Mouse (Mus musculus) liver, postnatal 0 days (tissue): Measurements from ENCODE around the gene Rere. TPM values are rescaled to one million over a fixed set of nuclear protein-coding genes. Genes with fewer than 3 reads are reported as not detected.

ENCODE experiments used
- ATAC-seq: fragments of 200-750 bp; cut with Nextera tagmentation; 2 replicates; pipeline ENCODE4 v1.8.0; 2017; ENCODE audit warnings: mild to moderate bottlenecking, moderate library complexity
- DNase-seq: peaks from one replicate; pipeline ENCODE4 v3.0.0-alpha.2; 2016
- H3K27ac ChIP-seq: fragments of 300-500 bp; sonication (generic); 2 replicates; pipeline ENCODE4 v1.5.1; 2014; ENCODE audit warnings: antibody characterized with exemption, moderate library complexity, mild to moderate bottlenecking, low read depth
- H3K27me3 ChIP-seq: fragments of 300-500 bp; sonication (generic); 2 replicates; pipeline ENCODE4 v1.6.1; 2014; ENCODE audit warnings: low read length, control low read depth, mixed read lengths; ENCODE audit not compliant: insufficient read depth
- H3K36me3 ChIP-seq: fragments of 300-500 bp; sonication (generic); replicated peaks from 2 replicates; pipeline ENCODE4 v1.6.1; 2014; ENCODE audit warnings: mild to moderate bottlenecking, control low read depth, low read length, moderate library complexity, mixed read lengths; ENCODE audit not compliant: insufficient read depth
- H3K4me1 ChIP-seq: fragments of 300-500 bp; sonication (generic); 2 replicates; pipeline ENCODE4 v1.6.1; 2014; ENCODE audit warnings: antibody characterized with exemption, mild to moderate bottlenecking, control low read depth; ENCODE audit not compliant: insufficient read depth
- H3K4me2 ChIP-seq: fragments of 300-500 bp; sonication (generic); 2 replicates; pipeline ENCODE4 v1.6.1; 2014; ENCODE audit warnings: low read depth, mild to moderate bottlenecking, low read length, moderate library complexity, mixed read lengths
- H3K4me3 ChIP-seq: fragments of 300-500 bp; sonication (generic); 2 replicates; pipeline ENCODE4 v1.5.1; 2014; ENCODE audit warnings: low read depth, low read length
- H3K9ac ChIP-seq: fragments of 300-500 bp; sonication (generic); replicated peaks from 2 replicates; pipeline ENCODE4 v1.6.1; 2014; ENCODE audit warnings: mild to moderate bottlenecking, moderate library complexity
- H3K9me3 ChIP-seq: fragments of 300-500 bp; sonication (generic); 2 replicates; pipeline ENCODE4 v1.6.1; 2016; ENCODE audit warnings: mild to moderate bottlenecking, control low read depth, low read length, mixed read lengths
- CTCF ChIP-seq: sonication (generic); IDR thresholded peaks from 2 replicates; pipeline ENCODE4 v1.5.1; 2016; ENCODE audit warnings: antibody characterized with exemption, low read depth
- EP300 ChIP-seq: IDR thresholded peaks from 2 replicates; pipeline ENCODE4 v1.6.1; 2016; ENCODE audit warnings: antibody characterized with exemption, low read depth, mild to moderate bottlenecking
- WGBS: fragments of 180-500 bp; shearing (Covaris S2); extraction: QIAGEN DNeasy Blood & Tissue Kit; methylation state at CpG from one replicate; pipeline ENCODE4 v1.1.7; 2014; ENCODE audit not compliant: insufficient replicate concordance; 5-methylcytosine and 5-hydroxymethylcytosine counted together
- polyA plus RNA-seq: library from polyadenylated mRNA; unstranded; fragments of >200 nt; fragmentation: Nextera tagmentation; extraction: Ambion mirVana; gene quantifications from 2 replicates; pipeline ENCODE4 v1.2.1, GENCODE M21; 2015

Gene Rere
- polyA plus RNA-seq, 1 experiment from 2014 or later = 4.3 TPM

GRCm38 (mm10) chr4:150559514-150559913 lies 278.1 kb downstream of the Rere start:
- H3K9ac ChIP-seq = no peak overlapping the region
- 61% methylated on average over 3 of the region's 3 CpGs for WGBS

GRCm38 (mm10) chr4:150563281-150563680 lies 281.8 kb downstream of the Rere start:
- ATAC-seq = no peak
- no peaks in the 10 kb centered on the region; the same call in 1 of the 2 replicates for H3K36me3 ChIP-seq
- no peak overlapping the region for H3K4me2 ChIP-seq
- no peak overlapping the region for H3K9ac ChIP-seq
- H3K4me3 ChIP-seq = no peak overlapping the region
- TF ChIP-seq EP300 (no peak), CTCF (no peak)
- no peak overlapping the region for H3K27ac ChIP-seq
- DNase-seq = no peak
- WGBS = 37% methylated on average over 5 of the region's 5 CpGs
- H3K4me1 ChIP-seq = peaks cover 43% of the 10 kb centered on the region
- H3K9me3 ChIP-seq = no peaks in the 10 kb centered on the region
- H3K27me3 ChIP-seq = no peaks in the 10 kb centered on the region

More at GRCm38 (mm10) chr4:150559514-150559913, 278.1 kb downstream of the Rere start:
- ATAC-seq (no peak), DNase-seq (no peak)
- no peak overlapping the region for H3K27ac ChIP-seq
- no peak overlapping the region for H3K4me3 ChIP-seq
- H3K36me3 ChIP-seq = 0 out of 2 replicates have a peak, but pooled peaks cover 2% of the 10 kb centered on the region
- no peak for TF ChIP-seq EP300
- no peak for TF ChIP-seq CTCF
- no peaks in the 10 kb centered on the region for H3K9me3 ChIP-seq
- H3K4me1 ChIP-seq = peaks cover 26% of the 10 kb centered on the region
- no peak overlapping the region for H3K4me2 ChIP-seq
- H3K27me3 ChIP-seq = no peaks in the 10 kb centered on the region

- Histone ChIP-seq H3K4me3 (no peak overlapping the region), H3K9ac (no peak overlapping the region), H3K27ac (peak overlapping the region; percentile 66), H3K4me2 (no peak overlapping the region), H3K27me3 (no peaks in the 10 kb centered on the region), H3K4me1 (peaks cover 53% of the 10 kb centered on the region), H3K9me3 (no peaks in the 10 kb centered on the region), H3K36me3 (no peaks in the 10 kb centered on the region; the same call in 1 of the 2 replicates)
- no peak for TF ChIP-seq CTCF
- peak; percentile 44; the same call in 1 of the 2 replicates for TF ChIP-seq EP300
- ATAC-seq (peak; percentile 32), DNase-seq (peak; percentile 62)
- 37% methylated on average over 6 of the region's 6 CpGs for WGBS
These were observed 284.7 kb downstream of the Rere start for GRCm38 (mm10) chr4:150566193-150566592.

- no peak; the same call in 1 of the 2 replicates for ATAC-seq
- no peaks in the 10 kb centered on the region for H3K27me3 ChIP-seq
- 28% methylated on average over 9 of the region's 9 CpGs for WGBS
- peak overlapping the region; percentile 88 for H3K4me2 ChIP-seq
- H3K27ac ChIP-seq = peak overlapping the region; percentile 96
- TF ChIP-seq EP300 (no peak), CTCF (no peak)
- peak overlapping the region; percentile 91 for H3K4me3 ChIP-seq
- peaks cover 6% of the 10 kb centered on the region; the same call in 1 of the 2 replicates for H3K36me3 ChIP-seq
- no peaks in the 10 kb centered on the region for H3K9me3 ChIP-seq
- peak; percentile 37 for DNase-seq
- peak overlapping the region; percentile 93 for H3K9ac ChIP-seq
- H3K4me1 ChIP-seq = peaks cover 55% of the 10 kb centered on the region
These were observed 287.1 kb downstream of the Rere start for GRCm38 (mm10) chr4:150568318-150569134.

DNA sequence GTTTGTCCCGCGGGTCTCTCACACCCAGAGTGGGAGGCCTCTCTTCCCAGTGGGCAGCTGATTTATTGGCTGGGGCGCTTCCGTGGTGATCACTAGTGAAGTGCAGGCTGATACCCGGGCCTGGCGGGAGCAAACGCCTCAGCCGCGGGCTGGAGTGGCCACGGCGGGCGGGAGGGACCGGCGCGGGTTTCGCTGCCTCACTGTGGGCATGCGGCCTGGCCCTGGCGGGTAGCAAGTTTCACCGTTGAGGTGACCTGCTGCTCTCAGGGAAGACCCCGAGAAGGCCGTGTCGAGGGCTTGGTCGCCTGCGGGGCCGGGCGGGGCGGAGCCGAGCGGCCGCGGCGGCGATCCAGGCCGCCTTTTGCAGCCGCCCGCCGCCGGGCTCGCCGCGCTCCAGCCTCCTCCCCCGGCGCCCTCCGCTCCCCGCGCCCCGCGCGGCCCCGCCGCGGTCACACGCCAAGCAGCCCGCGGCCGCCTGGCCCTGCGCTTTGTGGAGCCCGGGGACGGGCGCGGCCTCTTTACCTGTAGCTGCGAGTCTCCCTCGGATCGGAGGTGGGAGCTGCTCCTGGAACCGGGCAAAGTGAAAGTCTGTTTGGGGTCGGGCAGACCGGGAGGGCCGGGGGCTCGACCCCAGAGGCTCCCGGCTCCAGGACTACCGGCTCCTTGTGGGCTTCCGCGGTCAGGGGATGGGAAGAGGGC lies 287.8 kb downstream of the Rere start:
- H3K4me3 ChIP-seq = peak overlapping the region; percentile 91

More for the DNA sequence above, 287.8 kb downstream of the Rere start:
- Histone ChIP-seq H3K27me3 (no peaks in the 10 kb centered on the region), H3K9ac (peak overlapping the region; percentile 93), H3K4me2 (peak overlapping the region; percentile 88), H3K27ac (peak overlapping the region; percentile 96), H3K36me3 (peaks cover 6% of the 10 kb centered on the region; the same call in 1 of the 2 replicates), H3K4me1 (peaks cover 48% of the 10 kb centered on the region), H3K9me3 (no peaks in the 10 kb centered on the region)
- under 1% methylated on average over 52 of the region's 73 CpGs for WGBS
- TF ChIP-seq CTCF (no peak), EP300 (no peak)
- peak; percentile 83 for DNase-seq
- ATAC-seq = peak; percentile 88
